Mouse (Mus musculus) limb, embryonic 15.5 days (tissue): ENCODE measurements around the gene Chka. TPM values are rescaled to one million over a fixed set of nuclear protein-coding genes. Genes with fewer than 3 reads are reported as not detected.
A peak's percentile ranks its signal among the peaks of the same experiment; 100 is the strongest.

Experiments
- ATAC-seq: fragments of 200-750 bp; cut with Nextera tagmentation; 2 replicates; pipeline ENCODE4 v1.8.0; 2017; ENCODE audit warnings: low read depth, moderate TSS enrichment; ENCODE audit not compliant: insufficient number of reproducible peaks, low FRiP score, low TSS enrichment
- H3K27ac ChIP-seq: fragments of 300-500 bp; sonication (generic); 2 replicates; pipeline ENCODE4 v1.5.1; 2015; ENCODE audit warnings: moderate library complexity, mild to moderate bottlenecking, inconsistent platforms
- H3K27me3 ChIP-seq: fragments of 300-500 bp; sonication (generic); 2 replicates; pipeline ENCODE4 v1.6.1; 2015; ENCODE audit warnings: inconsistent platforms
- H3K36me3 ChIP-seq: fragments of 300-500 bp; sonication (generic); 2 replicates; pipeline ENCODE4 v1.6.1; 2015; ENCODE audit warnings: inconsistent platforms
- H3K4me1 ChIP-seq: fragments of 300-500 bp; sonication (generic); 2 replicates; pipeline ENCODE4 v1.6.1; 2015; ENCODE audit warnings: inconsistent platforms
- H3K4me2 ChIP-seq: fragments of 300-500 bp; sonication (generic); 2 replicates; pipeline ENCODE4 v1.6.1; 2015; ENCODE audit warnings: mild to moderate bottlenecking, inconsistent platforms
- H3K4me3 ChIP-seq: fragments of 300-500 bp; sonication (generic); 2 replicates; pipeline ENCODE4 v1.5.1; 2015; ENCODE audit warnings: mild to moderate bottlenecking, inconsistent platforms
- H3K9ac ChIP-seq: fragments of 300-500 bp; sonication (generic); 2 replicates; pipeline ENCODE4 v1.6.1; 2015; ENCODE audit warnings: inconsistent platforms
- H3K9me3 ChIP-seq: fragments of 300-500 bp; sonication (generic); 2 replicates; pipeline ENCODE4 v1.6.1; 2016; ENCODE audit warnings: inconsistent platforms
- WGBS: fragments of 180-500 bp; shearing (Covaris S2); methylation state at CpG from one replicate; pipeline ENCODE4 v1.1.7; 2015; 5-methylcytosine and 5-hydroxymethylcytosine counted together
- polyA plus RNA-seq: library from polyadenylated mRNA; unstranded; fragments of >200 nt; fragmentation: Nextera tagmentation; extraction: Ambion mirVana; gene quantifications from 2 replicates; pipeline ENCODE4 v1.2.1, GENCODE M21; 2015

Gene Chka
- polyA plus RNA-seq, 1 experiment from 2014 or later, result 32.3 TPM

- no peaks in the 10 kb centered on the region for H3K36me3 ChIP-seq
- no peak overlapping the region for H3K27ac ChIP-seq
- H3K27me3 ChIP-seq, result no peaks in the 10 kb centered on the region
- H3K4me3 ChIP-seq, result no peak overlapping the region
- H3K4me1 ChIP-seq, result peaks cover 7% of the 10 kb centered on the region
- ATAC-seq, result no peak
- WGBS, result 84% methylated on average over 5 of the region's 5 CpGs
- H3K9ac ChIP-seq, result no peak overlapping the region
- no peak overlapping the region for H3K4me2 ChIP-seq
- no peaks in the 10 kb centered on the region for H3K9me3 ChIP-seq
Measured at GRCm38 (mm10) chr19:3847711-3848110, 3.9 kb upstream of the Chka start.

- Histone ChIP-seq H3K27me3 (no peaks in the 10 kb centered on the region), H3K4me1 (peaks cover 10% of the 10 kb centered on the region), H3K4me2 (no peak overlapping the region), H3K27ac (no peak overlapping the region), H3K4me3 (no peak overlapping the region), H3K9me3 (no peaks in the 10 kb centered on the region), H3K36me3 (no peaks in the 10 kb centered on the region), H3K9ac (no peak overlapping the region)
- no peak for ATAC-seq
- WGBS, result 37% methylated on average over 7 of the region's 7 CpGs
Measured at GRCm38 (mm10) chr19:3848207-3848808, 3.3 kb upstream of the Chka start.

GRCm38 (mm10) chr19:3849251-3849650 is 2.3 kb upstream of the Chka start:
- Histone ChIP-seq H3K27me3 (no peaks in the 10 kb centered on the region), H3K4me2 (no peak overlapping the region), H3K9me3 (no peaks in the 10 kb centered on the region), H3K4me3 (no peak overlapping the region), H3K4me1 (peaks cover 18% of the 10 kb centered on the region), H3K9ac (no peak overlapping the region), H3K36me3 (no peaks in the 10 kb centered on the region), H3K27ac (no peak overlapping the region)
- no peak for ATAC-seq
- 79% methylated on average over 2 of the region's 2 CpGs for WGBS

GRCm38 (mm10) chr19:3850076-3850475 is 1.5 kb upstream of the Chka start:
- Histone ChIP-seq H3K9me3 (no peaks in the 10 kb centered on the region), H3K27me3 (no peaks in the 10 kb centered on the region), H3K36me3 (no peaks in the 10 kb centered on the region), H3K4me1 (peaks cover 23% of the 10 kb centered on the region), H3K27ac (no peak overlapping the region), H3K4me2 (no peak overlapping the region), H3K9ac (no peak overlapping the region), H3K4me3 (no peak overlapping the region)
- 57% methylated on average over 5 of the region's 5 CpGs for WGBS
- no peak for ATAC-seq

- Histone ChIP-seq H3K27me3 (no peaks in the 10 kb centered on the region), H3K27ac (peak overlapping the region; percentile 98), H3K4me1 (peaks cover 32% of the 10 kb centered on the region), H3K4me3 (peak overlapping the region; percentile 84), H3K9ac (peak overlapping the region; percentile 31; the same call in 1 of the 2 replicates), H3K9me3 (no peaks in the 10 kb centered on the region), H3K36me3 (no peaks in the 10 kb centered on the region), H3K4me2 (peak overlapping the region; percentile 86)
- ATAC-seq, result no peak
- 7% methylated on average over 19 of the region's 19 CpGs for WGBS
Measured at GRCm38 (mm10) chr19:3850847-3851469, 615 bp upstream of the Chka start.

GRCm38 (mm10) chr19:3851979-3852681 is 557 bp downstream of the Chka start:
- H3K9me3 ChIP-seq, result no peaks in the 10 kb centered on the region
- no peaks in the 10 kb centered on the region for H3K36me3 ChIP-seq
- peak; percentile 2; the same call in 1 of the 2 replicates for ATAC-seq
- H3K4me2 ChIP-seq, result peak overlapping the region; percentile 86
- WGBS, result under 1% methylated on average over 49 of the region's 74 CpGs
- peak overlapping the region; percentile 84 for H3K4me3 ChIP-seq
- H3K27ac ChIP-seq, result peak overlapping the region; percentile 98
- H3K9ac ChIP-seq, result peak overlapping the region; percentile 82
- H3K4me1 ChIP-seq, result peaks cover 33% of the 10 kb centered on the region
- H3K27me3 ChIP-seq, result no peaks in the 10 kb centered on the region

GRCm38 (mm10) chr19:3853121-3853520 is 1.5 kb downstream of the Chka start:
- Histone ChIP-seq H3K36me3 (no peaks in the 10 kb centered on the region), H3K4me2 (no peak overlapping the region; the same call in 1 of the 2 replicates), H3K4me1 (peaks cover 33% of the 10 kb centered on the region), H3K4me3 (0 out of 2 replicates have a peak overlapping the region, but pooled peaks have one; percentile 84), H3K9ac (no peak overlapping the region), H3K27ac (no peak overlapping the region), H3K9me3 (no peaks in the 10 kb centered on the region), H3K27me3 (no peaks in the 10 kb centered on the region)
- ATAC-seq, result no peak
- 85% methylated on average over 10 of the region's 10 CpGs for WGBS

GRCm38 (mm10) chr19:3853891-3854290 is 2.3 kb downstream of the Chka start:
- no peak overlapping the region for H3K9ac ChIP-seq
- no peak for ATAC-seq
- WGBS, result 63% methylated on average over 1 of the region's 1 CpGs
- no peaks in the 10 kb centered on the region for H3K27me3 ChIP-seq
- H3K36me3 ChIP-seq, result no peaks in the 10 kb centered on the region
- H3K9me3 ChIP-seq, result no peaks in the 10 kb centered on the region
- H3K4me2 ChIP-seq, result no peak overlapping the region
- no peak overlapping the region for H3K4me3 ChIP-seq
- peaks cover 33% of the 10 kb centered on the region for H3K4me1 ChIP-seq
- no peak overlapping the region for H3K27ac ChIP-seq

GRCm38 (mm10) chr19:3855091-3855490 is 3.5 kb downstream of the Chka start:
- H3K36me3 ChIP-seq, result no peaks in the 10 kb centered on the region
- peaks cover 33% of the 10 kb centered on the region for H3K4me1 ChIP-seq
- no peak overlapping the region for H3K4me3 ChIP-seq
- ATAC-seq, result no peak
- H3K4me2 ChIP-seq, result no peak overlapping the region
- no peak overlapping the region for H3K9ac ChIP-seq
- 51% methylated on average over 6 of the region's 6 CpGs for WGBS
- peak overlapping the region; percentile 44 for H3K27ac ChIP-seq
- H3K9me3 ChIP-seq, result no peaks in the 10 kb centered on the region
- no peaks in the 10 kb centered on the region for H3K27me3 ChIP-seq

GRCm38 (mm10) chr19:3855601-3856000 is 4.0 kb downstream of the Chka start:
- H3K4me3 ChIP-seq, result no peak overlapping the region
- H3K27me3 ChIP-seq, result no peaks in the 10 kb centered on the region
- H3K9ac ChIP-seq, result no peak overlapping the region
- peaks cover 33% of the 10 kb centered on the region for H3K4me1 ChIP-seq
- H3K9me3 ChIP-seq, result no peaks in the 10 kb centered on the region
- no peak overlapping the region for H3K4me2 ChIP-seq
- H3K36me3 ChIP-seq, result no peaks in the 10 kb centered on the region
- H3K27ac ChIP-seq, result peak overlapping the region; percentile 44
- 20% methylated on average over 4 of the region's 4 CpGs for WGBS
- ATAC-seq, result no peak

GRCm38 (mm10) chr19:3857220-3857619 is 5.6 kb downstream of the Chka start:
- H3K4me2 ChIP-seq, result no peak overlapping the region
- peaks cover 27% of the 10 kb centered on the region for H3K4me1 ChIP-seq
- WGBS, result 69% methylated on average over 3 of the region's 3 CpGs
- H3K9ac ChIP-seq, result no peak overlapping the region
- ATAC-seq, result no peak
- H3K27me3 ChIP-seq, result no peaks in the 10 kb centered on the region
- H3K36me3 ChIP-seq, result no peaks in the 10 kb centered on the region
- no peak overlapping the region for H3K27ac ChIP-seq
- no peaks in the 10 kb centered on the region for H3K9me3 ChIP-seq
- no peak overlapping the region for H3K4me3 ChIP-seq

GRCm38 (mm10) chr19:3862713-3863112 is 11.1 kb downstream of the Chka start:
- Histone ChIP-seq H3K4me2 (no peak overlapping the region), H3K4me3 (no peak overlapping the region), H3K36me3 (peaks cover 11% of the 10 kb centered on the region; the same call in 1 of the 2 replicates), H3K27ac (no peak overlapping the region), H3K27me3 (no peaks in the 10 kb centered on the region), H3K9ac (no peak overlapping the region), H3K4me1 (no peaks in the 10 kb centered on the region), H3K9me3 (no peaks in the 10 kb centered on the region)
- no peak for ATAC-seq
- 88% methylated on average over 2 of the region's 2 CpGs for WGBS
